Mouse (Mus musculus): Measurements from ENCODE around the gene Ppp2r1b.

The Ppp2r1b gene

DNA sequence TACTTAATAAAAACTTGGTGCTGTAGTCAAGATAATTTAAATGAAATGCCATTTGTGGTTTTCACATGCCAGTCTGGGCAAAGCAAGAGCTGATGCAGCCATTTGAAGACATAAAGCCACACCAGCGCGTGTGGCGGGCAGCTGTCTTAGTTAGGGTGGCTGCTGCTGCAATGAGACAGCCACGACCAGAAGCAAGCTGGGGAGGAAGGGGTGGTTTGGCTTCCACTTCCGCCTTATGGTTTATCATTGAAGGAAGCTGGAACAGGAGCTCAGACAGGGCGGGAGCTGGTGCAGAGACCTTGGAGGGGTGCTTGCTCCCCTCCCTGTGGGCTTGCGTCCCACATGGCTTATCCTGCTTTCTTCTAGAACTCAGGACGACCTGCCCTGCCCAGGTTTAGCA lies 20.7 kb downstream of the Ppp2r1b start:
- in situ Hi-C loops (cut with MboI, MseI), result no loop called here

- in situ Hi-C loops (cut with MboI, MseI), result no loop called here
Measured at GRCm38 (mm10) chr9:50867015-50867414, 21.9 kb downstream of the Ppp2r1b start.

- in situ Hi-C loops (cut with MboI, MseI), result no loop called here
Measured at GRCm38 (mm10) chr9:50868182-50868581, 23.1 kb downstream of the Ppp2r1b start.

- in situ Hi-C loops (cut with MboI, MseI), result no loop called here
Measured at GRCm38 (mm10) chr9:50873210-50873609, 28.1 kb downstream of the Ppp2r1b start.

- in situ Hi-C loops (cut with MboI, MseI), result no loop called here
Measured at GRCm38 (mm10) chr9:50874031-50874430, 28.9 kb downstream of the Ppp2r1b start.

GRCm38 (mm10) chr9:50875470-50875869 lies 30.4 kb downstream of the Ppp2r1b start:
- in situ Hi-C loops (cut with MboI, MseI), result no loop called here

DNA sequence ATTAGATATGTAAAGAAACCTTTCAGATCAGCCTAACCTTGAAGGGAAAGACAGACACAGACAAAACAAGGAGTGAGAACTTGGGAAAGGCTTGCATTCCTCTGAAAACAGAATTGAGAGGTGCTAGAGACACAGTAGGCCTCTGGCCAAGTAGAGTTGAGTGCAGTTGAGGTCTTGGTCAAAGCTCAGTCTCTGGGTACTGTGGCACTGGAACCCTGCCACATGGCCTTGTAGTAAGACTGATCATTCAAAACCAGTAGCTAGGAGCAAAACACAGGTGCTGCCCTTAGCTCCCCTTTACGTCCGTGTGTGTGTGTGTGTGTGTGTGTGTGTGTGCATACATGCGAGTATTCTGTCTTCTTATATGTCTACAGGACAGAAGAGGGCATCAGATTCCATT lies 31.2 kb downstream of the Ppp2r1b start:
- in situ Hi-C loops (cut with MboI, MseI), result no loop called here

DNA sequence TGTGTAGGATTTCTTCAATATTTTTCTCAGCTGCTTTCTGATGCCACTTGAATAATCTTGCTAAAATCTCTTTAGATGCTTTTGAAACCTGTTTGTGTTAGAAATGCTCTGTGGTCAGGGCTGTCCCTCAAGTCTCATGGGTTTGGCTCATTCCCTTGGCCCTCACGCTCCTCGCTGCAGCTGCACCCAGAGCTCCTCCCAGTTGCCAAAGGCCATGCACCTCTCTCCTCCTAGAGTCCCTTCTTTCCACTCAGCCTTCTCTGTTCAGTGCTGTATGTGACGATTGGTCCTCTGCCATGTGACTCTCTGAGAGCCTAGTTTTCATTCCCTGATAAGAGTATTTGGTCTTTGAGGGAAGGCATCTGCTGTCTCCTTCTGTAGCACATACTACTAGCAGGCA lies 32.3 kb downstream of the Ppp2r1b start:
- in situ Hi-C loops (cut with MboI, MseI), result no loop called here

- in situ Hi-C loops (cut with MboI, MseI), result no loop called here
Measured at GRCm38 (mm10) chr9:50882183-50882582, 37.1 kb downstream of the Ppp2r1b start.

- in situ Hi-C loops (cut with MboI, MseI), result no loop called here
Measured at GRCm38 (mm10) chr9:50884093-50884492, 39.0 kb downstream of the Ppp2r1b start.

- in situ Hi-C loops (cut with MboI, MseI), result loop anchor here (5.0 kb wide), 1 partner anchor 92 kb away; no protein-coding TSS in a partner anchor
Measured at GRCm38 (mm10) chr9:50884741-50885599, 39.9 kb downstream of the Ppp2r1b start.

DNA sequence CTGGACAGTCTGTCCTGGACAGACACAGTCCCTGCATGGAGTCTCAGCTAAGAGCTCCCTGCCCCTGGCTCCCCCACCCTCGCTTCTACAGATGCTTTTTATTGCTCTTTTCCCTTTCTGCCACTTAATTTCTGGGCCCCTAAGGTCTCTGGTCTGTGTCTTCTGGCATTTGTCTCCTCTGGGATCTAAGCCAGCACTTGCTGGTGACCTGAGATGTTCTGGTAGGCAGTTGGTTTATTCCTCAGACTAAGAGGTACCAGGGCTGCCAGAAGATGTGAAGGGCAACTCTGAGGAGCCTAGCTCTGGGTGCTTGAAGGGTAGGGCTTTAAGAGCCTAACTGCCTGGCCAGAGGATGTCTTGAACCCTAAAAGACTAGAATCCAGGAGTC lies 40.5 kb downstream of the Ppp2r1b start:
- in situ Hi-C loops (cut with MboI, MseI), result loop anchor here (5.0 kb wide), 1 partner anchor 92 kb away; no protein-coding TSS in a partner anchor

GRCm38 (mm10) chr9:50886870-50887269 lies 41.8 kb downstream of the Ppp2r1b start:
- in situ Hi-C loops (cut with MboI, MseI), result loop anchor here (5.0 kb wide), 1 partner anchor 90 kb away; no protein-coding TSS in a partner anchor

DNA sequence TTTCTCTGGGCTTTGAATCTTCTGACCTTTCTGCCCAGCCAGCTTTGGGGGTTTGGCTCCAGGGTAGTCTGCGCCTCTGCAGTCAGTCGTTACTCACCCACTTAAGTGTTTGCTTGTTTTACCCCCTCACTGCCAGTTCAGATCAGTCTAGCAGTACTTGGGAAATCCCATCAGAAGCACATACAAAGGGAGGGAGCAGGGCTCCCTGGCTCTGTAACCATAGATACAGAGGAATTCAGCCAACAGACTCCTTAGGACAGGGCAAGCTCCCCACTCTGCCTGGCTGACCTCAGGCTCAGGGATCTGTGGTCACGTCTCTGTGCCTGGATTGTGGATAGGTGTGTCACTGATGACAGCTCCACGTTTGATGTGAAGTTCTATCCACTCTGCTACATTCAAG lies 42.2 kb downstream of the Ppp2r1b start:
- in situ Hi-C loops (cut with MboI, MseI), result loop anchor here (5.0 kb wide), 1 partner anchor 90 kb away; no protein-coding TSS in a partner anchor

GRCm38 (mm10) chr9:50889211-50889610 lies 44.1 kb downstream of the Ppp2r1b start:
- in situ Hi-C loops (cut with MboI, MseI), result loop anchor here (5.0 kb wide), 1 partner anchor 88 kb away; no protein-coding TSS in a partner anchor

GRCm38 (mm10) chr9:50889964-50890363 lies 44.9 kb downstream of the Ppp2r1b start:
- in situ Hi-C loops (cut with MboI, MseI), result loop anchor here (5.0 kb wide), 1 partner anchor 87 kb away; no protein-coding TSS in a partner anchor

- in situ Hi-C loops (cut with MboI, MseI), result no loop called here
Measured at GRCm38 (mm10) chr9:50890494-50891090, 45.5 kb downstream of the Ppp2r1b start.

GRCm38 (mm10) chr9:50893665-50894064 lies 48.6 kb downstream of the Ppp2r1b start:
- in situ Hi-C loops (cut with MboI, MseI), result no loop called here

- in situ Hi-C loops (cut with MboI, MseI), result no loop called here
Measured at GRCm38 (mm10) chr9:50900026-50900920, 55.2 kb downstream of the Ppp2r1b start.

- in situ Hi-C loops (cut with MboI, MseI), result no loop called here
Measured at GRCm38 (mm10) chr9:50904196-50904847, 59.2 kb downstream of the Ppp2r1b start.

GRCm38 (mm10) chr9:50905321-50905720 lies 60.2 kb downstream of the Ppp2r1b start:
- in situ Hi-C loops (cut with MboI, MseI), result no loop called here
